Mouse (Mus musculus): ENCODE data around the gene Anks1.

DNA sequence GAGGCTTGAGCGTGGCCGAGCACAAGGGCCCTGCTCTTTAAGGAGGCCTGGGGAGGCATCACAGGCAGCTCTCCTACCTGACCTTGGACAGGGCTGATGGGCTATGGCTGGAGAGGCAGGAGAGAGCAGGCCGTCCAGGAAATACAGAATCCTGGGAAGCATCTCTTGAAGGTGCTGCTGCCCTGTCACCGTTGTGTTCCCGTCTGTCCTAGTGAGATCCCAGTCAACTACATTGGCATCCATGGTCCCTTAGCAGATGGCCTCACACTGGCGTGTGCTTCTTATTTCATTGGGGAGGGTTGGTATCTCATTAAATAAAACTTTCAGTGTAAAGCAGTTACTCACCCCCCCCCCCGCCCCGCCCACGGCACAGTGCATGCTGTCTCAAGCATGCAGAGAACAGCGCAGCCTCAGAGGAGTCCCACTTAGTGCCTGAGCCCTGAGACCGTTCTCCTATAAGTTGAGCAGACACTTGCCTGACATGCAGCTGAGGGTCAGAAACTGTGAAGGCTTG is 57.5 kb downstream of the Anks1 start:
- TF ChIP-seq TAL1 (conservative IDR thresholded peaks at IDR 0.05; ENCODE audit: low read depth, low read length) (no peak), CTCF (IDR thresholded peaks at IDR 0.05; ENCODE audit: low read depth, low read length) (no peak), GATA1 (IDR thresholded peaks at IDR 0.05; ENCODE audit: borderline replicate concordance, low read length) (no peak), GATA2 (IDR thresholded peaks at IDR 0.05; ENCODE audit: borderline replicate concordance, low read depth, low read length) (no peak)
